Mouse (Mus musculus) spleen, adult 2 months (tissue): ENCODE data around the gene Gjb6.

Experiments used
- CTCF ChIP-seq: fragments of 200-500 bp; IDR thresholded peaks from 2 replicates; pipeline ENCODE4 v1.5.1; 2011; ENCODE audit warnings: mild to moderate bottlenecking, inconsistent platforms; ENCODE audit not compliant: insufficient read depth, insufficient read length, insufficient replicate concordance; ENCODE audit errors: extremely low read depth
- POLR2A ChIP-seq: fragments of 200-500 bp; IDR thresholded peaks from 2 replicates; pipeline ENCODE4 v1.6.1; 2011; ENCODE audit warnings: low read depth, low read length, inconsistent platforms

DNA sequence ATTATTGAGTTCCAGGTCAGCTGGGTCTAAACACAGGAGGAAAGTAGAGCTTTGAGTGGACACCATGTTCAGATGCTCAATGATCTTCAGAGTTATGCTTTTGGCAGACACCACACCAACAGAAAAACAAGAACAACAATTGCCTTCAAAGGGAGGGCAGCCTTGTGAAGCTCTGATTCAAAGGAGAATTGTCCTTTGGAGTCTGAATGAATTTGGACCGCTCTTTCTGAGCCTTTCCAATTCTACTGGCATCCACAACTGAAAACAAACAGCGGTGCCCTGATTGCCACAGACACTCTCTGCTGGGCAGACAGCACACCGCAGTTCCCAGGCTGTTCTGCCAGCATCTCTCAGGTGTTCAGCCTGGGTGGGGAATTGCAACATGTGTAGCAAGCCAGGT is 32.1 kb upstream of the Gjb6 start:
- TF ChIP-seq POLR2A (no peak), CTCF (no peak)
